Mouse (Mus musculus): ENCODE measurements around the gene Plekha3.

The Plekha3 gene

DNA sequence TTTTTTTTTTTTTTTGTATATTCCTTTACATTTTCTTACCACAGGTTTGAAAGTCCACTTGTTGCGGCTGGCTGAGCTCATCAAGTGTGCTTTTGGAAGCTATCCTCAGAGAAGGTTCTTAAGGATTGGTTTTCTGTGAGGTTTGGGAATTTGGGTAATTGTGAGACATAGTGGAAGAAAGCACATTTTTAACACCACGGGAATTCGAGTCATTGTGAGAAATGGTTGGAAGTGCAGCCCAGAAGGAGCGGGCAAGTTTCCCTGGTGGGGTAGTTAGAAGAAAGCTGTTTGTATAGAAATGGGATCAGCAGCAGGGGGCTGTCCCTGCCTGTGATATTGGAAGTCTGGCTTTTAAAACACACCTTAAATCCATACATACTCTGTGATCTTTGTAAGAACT, 868 bp downstream of the Plekha3 start:
- ATAC-seq (ENCODE audit: insufficient number of reproducible peaks, low FRiP score, low TSS enrichment): no peak

- no peak for ATAC-seq (ENCODE audit: insufficient number of reproducible peaks, low FRiP score, low TSS enrichment)
Measured at GRCm38 (mm10) chr2:76676401-76677226, 1.5 kb downstream of the Plekha3 start.

DNA sequence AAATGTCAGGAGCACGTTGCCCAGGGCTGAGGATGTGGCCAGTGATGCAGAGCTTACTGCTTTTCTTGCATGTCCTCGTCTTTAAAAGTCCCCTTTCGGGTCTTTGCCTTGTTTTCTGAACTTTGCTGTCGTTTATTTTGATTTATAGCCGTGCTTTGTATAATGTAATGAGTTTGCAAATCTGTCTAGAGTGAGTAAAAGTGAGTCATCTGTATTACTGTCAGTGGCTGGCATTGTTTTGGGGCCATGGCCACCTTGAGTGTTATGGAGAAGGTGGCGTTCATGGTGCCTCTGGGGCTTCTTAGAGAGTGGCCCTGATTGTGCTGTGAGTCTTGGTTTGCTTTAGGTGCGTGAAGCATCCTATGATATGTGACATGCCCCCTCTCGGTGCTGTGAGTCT, 7.2 kb downstream of the Plekha3 start:
- ATAC-seq (ENCODE audit: insufficient number of reproducible peaks, low FRiP score, low TSS enrichment): no peak

- ATAC-seq (ENCODE audit: insufficient number of reproducible peaks, low FRiP score, low TSS enrichment): no peak
Measured at GRCm38 (mm10) chr2:76686986-76687385, 11.9 kb downstream of the Plekha3 start.

- ATAC-seq (ENCODE audit: insufficient number of reproducible peaks, low FRiP score, low TSS enrichment): no peak
Measured at GRCm38 (mm10) chr2:76687608-76688007, 12.5 kb downstream of the Plekha3 start.

DNA sequence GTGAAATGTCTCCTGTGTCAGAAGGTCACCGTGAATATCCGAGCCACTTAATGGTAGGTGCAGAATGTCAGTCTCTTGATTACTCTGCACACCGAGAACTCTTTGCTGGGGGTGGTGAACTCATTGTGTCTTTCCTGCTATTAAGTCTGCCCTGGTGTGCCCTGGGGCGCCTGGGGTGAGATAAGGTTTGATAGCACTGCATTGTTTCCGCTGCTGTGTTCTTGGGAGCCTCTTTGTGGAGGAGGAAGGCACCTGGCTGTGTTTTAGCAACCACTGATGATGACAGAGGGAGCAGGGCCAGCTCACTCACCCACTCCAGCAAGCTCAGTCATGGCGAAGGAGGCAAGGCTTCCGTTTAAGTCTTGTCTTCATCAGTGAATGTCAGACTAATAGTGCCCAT, 13.1 kb downstream of the Plekha3 start:
- ATAC-seq (ENCODE audit: insufficient number of reproducible peaks, low FRiP score, low TSS enrichment): no peak

GRCm38 (mm10) chr2:76690436-76691204, 15.5 kb downstream of the Plekha3 start:
- no peak for ATAC-seq (ENCODE audit: insufficient number of reproducible peaks, low FRiP score, low TSS enrichment)

DNA sequence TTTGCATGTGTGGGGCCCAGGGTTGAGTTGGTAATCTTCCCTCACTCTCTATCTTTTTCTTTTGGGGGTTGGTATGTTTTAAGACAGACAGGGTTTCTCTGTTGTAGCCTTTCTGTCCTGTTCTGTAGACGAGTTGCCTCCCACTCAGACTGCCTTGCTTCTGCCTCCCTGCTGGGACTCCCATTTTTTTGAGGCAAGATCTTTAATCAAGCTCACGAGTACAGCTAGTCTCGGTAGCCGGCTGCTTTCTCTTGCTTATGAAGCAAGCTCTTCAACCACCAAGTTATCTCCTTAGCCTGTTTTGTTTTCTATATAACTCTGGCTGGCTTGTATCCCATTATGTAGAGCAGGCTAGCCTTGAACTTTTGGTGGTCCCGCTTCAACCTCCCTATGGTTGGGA, 18.7 kb downstream of the Plekha3 start:
- no peak for ATAC-seq (ENCODE audit: insufficient number of reproducible peaks, low FRiP score, low TSS enrichment)

DNA sequence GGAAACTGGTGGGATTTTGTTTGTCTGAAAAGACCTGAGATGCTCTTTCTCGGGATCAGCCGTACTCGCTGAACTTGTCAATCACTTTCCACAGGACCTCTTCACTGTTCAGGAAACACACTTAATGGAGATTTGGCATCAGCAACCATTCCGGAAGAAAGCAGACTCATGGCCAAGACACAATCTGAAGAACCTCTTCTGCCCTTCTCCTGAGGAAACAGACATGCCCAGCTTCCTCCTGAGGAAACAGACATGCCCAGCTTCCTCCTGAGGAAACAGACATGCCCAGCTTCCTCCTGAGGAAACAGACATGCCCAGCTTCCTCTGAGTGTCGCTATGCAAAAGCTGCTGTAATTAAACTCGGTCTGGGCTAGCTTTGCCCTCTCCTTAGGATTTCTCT, 20.2 kb downstream of the Plekha3 start:
- no peak for ATAC-seq (ENCODE audit: insufficient number of reproducible peaks, low FRiP score, low TSS enrichment)

GRCm38 (mm10) chr2:76702188-76702587, 27.1 kb downstream of the Plekha3 start:
- no peak for ATAC-seq (ENCODE audit: insufficient number of reproducible peaks, low FRiP score, low TSS enrichment)

DNA sequence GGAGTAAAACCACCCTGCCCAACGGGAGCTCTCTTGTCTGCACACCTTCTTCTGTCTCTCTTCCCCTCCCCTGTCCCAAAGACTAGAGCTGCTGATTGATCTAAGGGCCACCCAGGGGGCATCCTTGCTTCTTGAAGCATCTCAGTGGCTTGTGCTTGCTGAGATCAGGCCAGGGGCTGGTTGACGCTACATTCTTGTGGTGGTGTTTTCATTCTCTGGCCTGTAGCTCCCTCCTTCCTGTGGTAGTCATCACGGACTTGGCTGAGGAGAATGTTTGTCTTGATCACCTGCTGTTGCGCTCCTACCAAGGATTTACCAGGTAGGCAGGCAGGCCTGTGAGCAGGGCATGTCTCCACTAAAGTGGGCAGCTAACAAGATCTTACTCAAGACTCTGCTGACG, 27.7 kb downstream of the Plekha3 start:
- ATAC-seq (ENCODE audit: insufficient number of reproducible peaks, low FRiP score, low TSS enrichment): no peak

GRCm38 (mm10) chr2:76705655-76706054, 30.6 kb downstream of the Plekha3 start:
- ATAC-seq (ENCODE audit: insufficient number of reproducible peaks, low FRiP score, low TSS enrichment): no peak

GRCm38 (mm10) chr2:76708512-76708911, 33.4 kb downstream of the Plekha3 start:
- no peak for ATAC-seq (ENCODE audit: insufficient number of reproducible peaks, low FRiP score, low TSS enrichment)

DNA sequence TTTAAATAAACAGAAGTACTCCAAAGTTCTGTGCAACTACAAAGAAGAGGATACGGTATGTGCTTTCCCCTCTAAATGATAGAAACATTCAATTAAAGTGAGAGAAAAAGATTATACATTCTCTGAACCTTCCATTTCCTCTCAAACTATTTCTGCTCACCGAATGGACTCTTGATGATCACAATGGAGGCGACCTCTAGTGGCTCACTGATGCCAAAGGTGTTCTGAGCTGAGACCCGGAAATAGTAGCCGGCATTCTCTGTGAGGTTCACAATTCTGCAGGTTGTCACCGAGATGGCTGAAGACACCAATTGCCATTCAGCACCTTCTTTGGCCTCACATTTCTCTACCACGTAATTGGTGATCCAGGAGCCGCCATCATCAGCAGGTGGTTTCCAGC, 39.9 kb downstream of the Plekha3 start:
- ATAC-seq (ENCODE audit: insufficient number of reproducible peaks, low FRiP score, low TSS enrichment): no peak

DNA sequence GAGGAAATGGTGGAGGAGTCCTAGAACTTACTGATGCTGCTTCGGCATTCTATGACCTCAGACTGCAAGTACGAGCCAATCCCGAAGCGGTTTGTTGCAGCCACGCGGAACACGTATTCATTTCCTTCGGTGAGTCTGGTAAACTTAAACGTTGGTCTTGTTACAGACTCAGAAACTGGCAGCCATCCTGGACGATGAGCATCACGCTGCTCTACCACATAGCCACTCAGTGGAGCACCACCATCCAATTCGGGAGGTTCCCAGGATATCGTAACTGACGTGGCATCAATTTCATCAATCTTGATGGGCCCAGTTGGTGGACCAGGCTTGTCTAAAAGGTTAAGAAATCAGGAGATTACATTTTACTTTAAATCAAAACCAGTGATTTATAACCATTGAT, 44.6 kb downstream of the Plekha3 start:
- no peak for ATAC-seq (ENCODE audit: insufficient number of reproducible peaks, low FRiP score, low TSS enrichment)
